Mouse (Mus musculus): Measurements from ENCODE around the gene Ica1. TPM values are rescaled to one million over a fixed set of nuclear protein-coding genes. Genes with fewer than 3 reads are reported as not detected.

The Ica1 gene
- total RNA-seq, 4 experiments from 2014 or later, result 0.89 to 1.7 (median 1.3) TPM

GRCm38 (mm10) chr6:8691199-8691975 lies 86.9 kb downstream of the Ica1 start:
- no peak for DNase-seq (ENCODE audit: low spot score in 2 of 2)

GRCm38 (mm10) chr6:8690441-8690840 lies 87.8 kb downstream of the Ica1 start:
- DNase-seq (ENCODE audit: low spot score in 2 of 2), result no peak

GRCm38 (mm10) chr6:8686678-8687580 lies 91.4 kb downstream of the Ica1 start:
- no peak for DNase-seq (ENCODE audit: low spot score in 2 of 2)

DNA sequence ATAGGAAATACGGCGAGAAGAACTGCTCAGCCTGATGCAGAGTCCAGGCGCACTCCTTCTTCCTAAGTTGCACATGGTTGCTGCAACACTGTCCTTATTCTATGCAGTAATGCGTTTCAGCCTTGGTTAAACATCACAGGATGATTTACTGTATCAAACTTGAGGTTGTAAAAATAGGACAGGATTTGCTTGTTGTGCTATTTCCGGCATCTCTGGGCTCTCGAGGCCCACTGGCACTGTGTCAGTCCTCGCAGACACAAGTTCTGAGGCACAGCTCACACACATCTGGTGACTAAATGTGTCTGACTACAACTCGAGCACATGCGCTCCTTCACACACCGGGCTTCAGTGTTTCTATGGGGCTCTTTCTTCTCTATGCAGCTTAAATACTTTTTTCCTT lies 94.9 kb downstream of the Ica1 start:
- no peak for DNase-seq (ENCODE audit: low spot score in 2 of 2)

DNA sequence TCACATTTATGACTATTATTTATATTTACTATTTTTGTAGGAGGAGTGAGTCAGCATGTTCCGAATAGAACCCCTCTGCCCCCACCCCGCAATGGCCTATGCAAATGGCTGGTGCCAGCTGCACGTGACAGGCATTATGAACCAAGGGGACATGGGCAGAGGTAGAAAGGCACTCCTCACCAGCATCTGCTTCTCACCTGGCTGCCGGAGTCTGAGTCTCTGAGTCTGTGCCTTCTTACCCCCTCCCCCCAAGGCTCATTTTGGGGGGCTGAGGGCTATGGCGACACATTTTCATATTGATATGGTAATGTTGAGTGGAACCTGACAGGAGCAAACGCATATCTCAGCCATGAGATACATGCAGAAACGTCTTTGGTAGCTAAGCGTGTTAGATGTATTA lies 97.4 kb downstream of the Ica1 start:
- DNase-seq (ENCODE audit: low spot score in 2 of 2), result no peak

DNA sequence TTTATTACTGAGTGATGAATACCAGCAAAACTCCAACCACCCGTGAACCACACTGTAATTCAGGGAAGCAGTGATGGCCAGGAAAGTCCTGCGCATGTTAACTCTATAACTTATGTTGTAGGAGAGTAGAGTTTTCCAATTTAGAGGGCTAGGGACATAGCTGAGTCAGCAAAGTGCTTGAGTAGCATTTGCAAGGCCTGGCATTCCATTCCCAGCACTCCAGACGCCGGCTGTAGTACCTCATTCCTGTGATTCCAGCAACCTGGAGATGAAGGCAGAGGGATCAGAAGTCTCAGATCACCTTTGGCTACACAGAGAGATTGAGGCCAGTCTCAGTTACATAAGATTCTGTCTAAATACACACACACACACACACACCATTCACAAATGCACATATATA lies 105.3 kb downstream of the Ica1 start:
- DNase-seq (ENCODE audit: low spot score in 2 of 2), result no peak

GRCm38 (mm10) chr6:8669343-8669742 lies 108.9 kb downstream of the Ica1 start:
- no peak for DNase-seq (ENCODE audit: low spot score in 2 of 2)

DNA sequence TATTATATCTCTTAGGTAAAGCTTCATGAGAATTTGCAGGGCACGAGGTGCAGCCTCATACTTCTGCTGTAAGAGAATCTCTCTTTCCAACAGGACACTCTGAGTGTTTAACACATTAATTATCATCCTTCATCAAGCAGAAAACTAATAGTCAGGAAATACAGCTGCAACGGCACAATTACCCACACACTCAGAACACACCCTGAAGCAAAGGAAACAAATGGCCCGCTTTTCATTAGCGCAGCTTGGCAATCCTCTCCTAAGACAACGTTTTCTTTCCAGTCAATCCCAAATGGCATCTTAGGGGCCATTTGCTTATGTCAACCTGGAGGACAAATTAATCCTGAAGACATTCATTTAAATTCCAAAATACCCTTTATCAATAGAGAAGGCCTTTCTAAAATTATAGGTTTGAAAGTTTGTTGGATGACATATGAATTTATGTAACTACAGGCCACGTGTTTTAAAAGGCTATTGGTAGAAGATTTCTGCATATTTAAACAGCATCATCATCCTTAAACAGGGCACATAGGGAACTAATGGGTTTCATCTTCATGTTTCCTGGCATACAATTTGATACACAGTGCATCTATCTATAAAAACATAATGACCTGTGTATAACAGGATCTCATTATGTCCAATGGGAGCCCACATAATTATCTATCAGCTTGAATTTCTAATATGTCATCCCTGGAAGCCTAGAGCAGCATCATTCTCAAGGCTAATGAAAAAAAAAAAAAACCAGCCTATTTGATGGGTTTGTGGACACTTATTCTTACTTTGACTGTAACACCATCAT lies 110.1 kb downstream of the Ica1 start:
- no peak for DNase-seq (ENCODE audit: low spot score in 2 of 2)

GRCm38 (mm10) chr6:8665786-8666185 lies 112.5 kb downstream of the Ica1 start:
- no peak for DNase-seq (ENCODE audit: low spot score in 2 of 2)

DNA sequence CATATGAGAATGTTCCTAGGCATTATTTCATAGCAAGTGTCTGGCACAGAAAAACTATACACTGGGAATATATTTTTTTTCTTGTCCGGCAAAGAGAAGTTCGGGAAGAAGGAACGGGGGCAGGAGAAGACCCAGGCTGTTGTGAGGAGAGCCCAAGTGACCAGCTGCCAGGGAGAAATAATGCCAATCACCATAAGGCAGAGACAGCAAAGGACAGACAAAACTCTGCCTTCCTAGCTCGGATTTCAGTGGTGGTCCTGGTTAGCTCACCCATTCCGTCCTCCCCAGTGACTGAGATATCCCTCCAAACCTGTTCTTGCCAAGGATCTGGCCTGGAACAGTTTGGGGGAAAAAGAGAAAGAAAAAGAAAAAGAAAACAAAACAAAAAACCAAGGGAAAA lies 113.3 kb downstream of the Ica1 start:
- DNase-seq (ENCODE audit: low spot score in 2 of 2), result no peak

- no peak for DNase-seq (ENCODE audit: low spot score in 2 of 2)
Observed at GRCm38 (mm10) chr6:8663092-8663740, 115.1 kb downstream of the Ica1 start.

- DNase-seq (ENCODE audit: low spot score in 2 of 2), result no peak
Observed at GRCm38 (mm10) chr6:8661404-8661803, 116.9 kb downstream of the Ica1 start.

- DNase-seq (ENCODE audit: low spot score in 2 of 2), result no peak
Observed at GRCm38 (mm10) chr6:8660076-8660475, 118.2 kb downstream of the Ica1 start.

- no peak for DNase-seq (ENCODE audit: low spot score in 2 of 2)
Observed at GRCm38 (mm10) chr6:8659194-8659959, 118.9 kb downstream of the Ica1 start.

DNA sequence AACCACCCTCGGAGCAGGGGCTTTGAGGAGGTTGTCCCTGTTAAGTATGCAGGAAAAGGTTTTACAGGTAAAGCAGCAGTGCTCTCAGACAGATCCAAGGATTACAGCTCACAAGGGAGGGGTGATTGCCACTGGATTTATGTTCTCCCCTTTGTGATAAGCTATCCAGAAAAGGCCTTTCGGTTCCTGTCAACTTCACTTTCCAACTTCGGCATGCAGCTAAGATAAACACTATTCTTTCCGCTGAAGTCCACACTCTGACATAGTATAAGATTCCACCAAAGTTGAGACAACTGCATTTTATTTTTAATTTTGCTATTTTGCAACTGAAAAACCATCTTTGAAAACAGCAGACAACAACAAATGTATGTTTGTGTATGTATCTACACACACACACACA lies 119.9 kb downstream of the Ica1 start:
- DNase-seq (ENCODE audit: low spot score in 2 of 2), result no peak

DNA sequence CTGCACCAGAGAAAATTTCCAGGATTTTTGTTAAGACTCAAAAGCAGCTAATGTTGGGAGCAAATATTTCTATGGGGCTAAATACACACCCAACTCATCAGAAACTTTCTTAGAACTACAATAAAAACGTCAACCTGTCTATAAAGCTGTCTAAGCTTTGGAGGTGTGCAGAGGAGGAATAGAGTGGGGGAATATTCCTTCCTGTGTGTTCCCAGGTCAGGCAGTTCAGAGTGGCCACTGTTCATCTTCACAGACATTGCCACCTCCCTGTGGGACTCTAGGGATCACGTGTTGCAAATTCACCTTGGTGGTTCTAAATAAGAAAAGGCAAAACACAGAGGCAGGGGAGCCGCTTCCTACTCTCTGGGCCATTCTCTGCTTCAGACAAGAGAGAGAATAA lies 120.8 kb downstream of the Ica1 start:
- DNase-seq (ENCODE audit: low spot score in 2 of 2), result no peak

- DNase-seq (ENCODE audit: low spot score in 2 of 2), result no peak
Observed at GRCm38 (mm10) chr6:8655454-8655853, 122.8 kb downstream of the Ica1 start.

GRCm38 (mm10) chr6:8650413-8650812 lies 127.9 kb downstream of the Ica1 start:
- no peak for DNase-seq (ENCODE audit: low spot score in 2 of 2)

- no peak for DNase-seq (ENCODE audit: low spot score in 2 of 2)
Observed at GRCm38 (mm10) chr6:8649295-8649865, 128.9 kb downstream of the Ica1 start.

All from gastrocnemius, adult 8-10 months (tissue).